Mouse (Mus musculus) thymus, adult 2 months (tissue): Measurements from ENCODE around the gene Btbd8.

Experiments used
- CTCF ChIP-seq: fragments of 200-500 bp; IDR thresholded peaks from 2 replicates; pipeline ENCODE4 v1.5.1; 2012; ENCODE audit warnings: mild to moderate bottlenecking, control low read depth, low read length, moderate library complexity, borderline replicate concordance; ENCODE audit not compliant: control insufficient read depth, poor library complexity, insufficient read depth; ENCODE audit errors: extremely low read depth
- POLR2A ChIP-seq: fragments of 200-500 bp; IDR thresholded peaks from 2 replicates; pipeline ENCODE4 v1.6.1; 2012; ENCODE audit warnings: mild to moderate bottlenecking, low read length, control low read depth, moderate library complexity; ENCODE audit not compliant: control insufficient read depth, poor library complexity, insufficient read depth; ENCODE audit errors: extremely low read depth

- no peak for TF ChIP-seq CTCF
- TF ChIP-seq POLR2A: no peak
Measured at GRCm38 (mm10) chr5:107498806-107499310, 61.1 kb downstream of the Btbd8 start.
